8 mouse cellular contexts compared by ENCODE assay signal in the genomic region with DNA sequence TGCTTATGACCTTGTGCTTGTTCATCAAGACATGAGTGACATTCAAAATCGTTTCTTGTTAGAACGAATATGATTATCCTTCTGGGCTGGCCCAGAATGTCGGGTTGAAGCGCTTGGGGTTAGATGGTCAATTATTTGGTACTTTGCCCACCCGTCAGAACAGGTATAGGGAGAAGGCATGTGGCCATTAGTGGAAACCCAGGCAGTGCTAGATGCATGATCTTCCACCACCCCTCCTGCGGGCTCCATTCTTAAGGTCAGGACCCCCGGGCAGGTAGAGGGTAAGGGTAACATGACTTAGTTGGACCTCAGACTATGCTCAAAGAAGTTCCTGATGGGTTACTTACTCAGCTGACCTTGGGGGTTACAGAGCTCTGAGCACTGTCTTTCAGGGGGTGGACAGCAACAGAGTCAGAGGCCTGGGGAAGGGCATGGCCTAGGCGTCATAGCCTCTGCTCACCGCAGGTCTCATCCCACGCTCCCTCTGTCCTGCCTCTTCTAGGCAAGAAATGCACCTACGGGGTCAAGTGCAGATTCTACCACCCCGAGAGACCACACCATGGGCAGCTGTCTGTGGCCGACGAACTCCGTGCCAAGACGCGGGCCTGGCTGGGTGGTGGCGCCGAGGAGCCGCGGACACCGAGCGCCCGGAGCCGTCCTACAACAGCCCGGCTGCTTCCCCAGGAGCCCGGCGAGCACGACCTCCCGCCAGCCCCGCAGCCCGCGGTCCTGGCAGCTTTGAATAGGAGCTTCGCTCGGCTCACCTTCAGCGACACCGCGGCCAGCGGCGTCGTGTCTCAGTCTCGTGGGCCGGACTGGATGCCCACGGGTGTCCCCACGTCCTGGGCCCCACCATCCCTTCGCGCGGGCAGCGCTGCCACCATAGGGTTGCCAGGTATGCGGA. TPM values are rescaled to one million over a fixed set of nuclear protein-coding genes. Genes with fewer than 3 reads are reported as not detected.
DNase-seq lines count a peak whose midpoint lies in the region; ATAC-seq and TF ChIP-seq lines count a peak whose summit lies in the region.

No protein-coding gene starts in this region.

- H3K4me3 ChIP-seq in lung, embryonic 15.5 days: peak overlapping the region; percentile 33
- H3K4me3 ChIP-seq in forebrain, embryonic 15.5 days: peak overlapping the region; percentile 38
- peak overlapping the region; percentile 37 for H3K4me3 ChIP-seq in hindbrain, postnatal 0 days (ENCODE audit: low read length)
- 0 out of 2 replicates have a peak overlapping the region, but pooled peaks have one; percentile 8 for H3K4me3 ChIP-seq in liver, postnatal 0 days (ENCODE audit: low read depth, low read length)

- no peak for TF ChIP-seq CTCF in brain, embryonic 14.5 days (IDR thresholded peaks at IDR 0.05; ENCODE audit: borderline replicate concordance, extremely low read depth, insufficient read depth, insufficient read length)
- no peak for TF ChIP-seq CTCF in hindbrain, postnatal 0 days (IDR thresholded peaks at IDR 0.05; ENCODE audit: low read depth)
- TF ChIP-seq CTCF in liver, postnatal 0 days (IDR thresholded peaks at IDR 0.05; ENCODE audit: low read depth): no peak

- no peak for TF ChIP-seq EP300 in liver, postnatal 0 days (IDR thresholded peaks at IDR 0.05; ENCODE audit: low read depth)

- no peak for DNase-seq in lung, postnatal 36 days
- peak; percentile 29 for DNase-seq in brain, embryonic 14.5 days (ENCODE audit: low read depth)
- no peak for DNase-seq in hindbrain, postnatal 0 days (ENCODE audit: low spot score)
- no peak for DNase-seq in liver, postnatal 0 days
- DNase-seq in thymus, postnatal 25 days: peak; percentile 30
- no peak for DNase-seq in frontal cortex, postnatal 25 days (ENCODE audit: low spot score in 2 of 2)

- TF ChIP-seq POLR2A in brain, embryonic 14.5 days (IDR thresholded peaks at IDR 0.05; ENCODE audit: borderline replicate concordance, extremely low read depth, insufficient read depth, insufficient read length, poor library complexity, severe bottlenecking): no peak

- H3K27me3 ChIP-seq in lung, embryonic 15.5 days: peaks cover 34% of the 10 kb centered on the region
- 0 out of 2 replicates have a peak, but pooled peaks cover 5% of the 10 kb centered on the region for H3K27me3 ChIP-seq in forebrain, embryonic 15.5 days
- no peaks in the 10 kb centered on the region for H3K27me3 ChIP-seq in hindbrain, postnatal 0 days (ENCODE audit: insufficient read depth, low read length)
- peaks cover 12% of the 10 kb centered on the region for H3K27me3 ChIP-seq in liver, postnatal 0 days (ENCODE audit: insufficient read depth, low read length)

- WGBS in lung, embryonic 15.5 days: 21% methylated on average over 44 of the region's 50 CpGs
- WGBS in forebrain, embryonic 15.5 days: 16% methylated on average over 50 of the region's 50 CpGs
- WGBS in hindbrain, postnatal 0 days: 18% methylated on average over 50 of the region's 50 CpGs
- WGBS in liver, postnatal 0 days (ENCODE audit: insufficient replicate concordance): 21% methylated on average over 50 of the region's 50 CpGs

- no peaks in the 10 kb centered on the region for H3K9me3 ChIP-seq in lung, embryonic 15.5 days
- H3K9me3 ChIP-seq in forebrain, embryonic 15.5 days: no peaks in the 10 kb centered on the region
- no peaks in the 10 kb centered on the region for H3K9me3 ChIP-seq in hindbrain, postnatal 0 days (ENCODE audit: low read length)
- no peaks in the 10 kb centered on the region for H3K9me3 ChIP-seq in liver, postnatal 0 days (ENCODE audit: low read length)

- no peak overlapping the region for H3K27ac ChIP-seq in lung, embryonic 15.5 days
- H3K27ac ChIP-seq in forebrain, embryonic 15.5 days (replicated peaks): no peak overlapping the region
- no peak overlapping the region for H3K27ac ChIP-seq in hindbrain, postnatal 0 days
- H3K27ac ChIP-seq in liver, postnatal 0 days (ENCODE audit: low read depth): no peak overlapping the region

- 0 out of 2 replicates have a peak, but pooled peaks have one; percentile 40 for ATAC-seq in lung, embryonic 15.5 days (ENCODE audit: borderline replicate concordance, extremely low read depth, low FRiP score, low TSS enrichment)
- 0 out of 2 replicates have a peak, but pooled peaks have one; percentile 14 for ATAC-seq in forebrain, embryonic 15.5 days (replicated peaks)
- ATAC-seq in hindbrain, postnatal 0 days: no peak; the same call in 1 of the 2 replicates
- no peak for ATAC-seq in liver, postnatal 0 days

- H3K36me3 ChIP-seq in lung, embryonic 15.5 days: no peaks in the 10 kb centered on the region
- H3K36me3 ChIP-seq in forebrain, embryonic 15.5 days: no peaks in the 10 kb centered on the region
- H3K36me3 ChIP-seq in hindbrain, postnatal 0 days (ENCODE audit: insufficient read depth, low read length): no peaks in the 10 kb centered on the region
- no peaks in the 10 kb centered on the region for H3K36me3 ChIP-seq in liver, postnatal 0 days (replicated peaks; ENCODE audit: insufficient read depth, low read length)

- H3K9ac ChIP-seq in lung, embryonic 15.5 days: 0 out of 2 replicates have a peak overlapping the region, but pooled peaks have one; percentile 3
- peak overlapping the region; percentile 45 for H3K9ac ChIP-seq in forebrain, embryonic 15.5 days (replicated peaks)
- H3K9ac ChIP-seq in hindbrain, postnatal 0 days (replicated peaks; ENCODE audit: low read length): peak overlapping the region; percentile 31
- H3K9ac ChIP-seq in liver, postnatal 0 days (replicated peaks): no peak overlapping the region; the same call in 1 of the 2 replicates

- peak overlapping the region; percentile 63 for H3K4me2 ChIP-seq in lung, embryonic 15.5 days
- H3K4me2 ChIP-seq in forebrain, embryonic 15.5 days (replicated peaks): peak overlapping the region; percentile 67
- H3K4me2 ChIP-seq in hindbrain, postnatal 0 days (ENCODE audit: low read depth, low read length): peak overlapping the region; percentile 61
- H3K4me2 ChIP-seq in liver, postnatal 0 days (ENCODE audit: low read depth, low read length): peak overlapping the region; percentile 48

- H3K4me1 ChIP-seq in lung, embryonic 15.5 days: peaks cover 12% of the 10 kb centered on the region; the same call in 1 of the 2 replicates
- peaks cover 15% of the 10 kb centered on the region for H3K4me1 ChIP-seq in forebrain, embryonic 15.5 days
- H3K4me1 ChIP-seq in hindbrain, postnatal 0 days (ENCODE audit: insufficient read depth, low read length): no peaks in the 10 kb centered on the region
- H3K4me1 ChIP-seq in liver, postnatal 0 days (ENCODE audit: insufficient read depth): no peaks in the 10 kb centered on the region

RNA-seq across cellular contexts. Expression of gene Zc3h12d, which starts 34.7 kb away (rescaled TPM):
- polyA plus RNA-seq in lung, embryonic 15.5 days (2015; fragmentation: Nextera tagmentation; extraction: Ambion mirVana): 0.14 and 0.23 TPM in 2 replicates
- 0.11 and 0.15 TPM in 2 replicates for polyA plus RNA-seq in brain, embryonic 14.5 days (2012; rRNA removed)
- polyA plus RNA-seq in forebrain, embryonic 15.5 days (2015; fragmentation: Nextera tagmentation; extraction: Ambion mirVana): 0.04 and 0.10 TPM in 2 replicates
- 0.10 TPM in 1 of 2 replicates, not detected in the other for total RNA-seq in hindbrain, postnatal 0 days (2014; rRNA removed)
- polyA plus RNA-seq in hindbrain, postnatal 0 days (2015; fragmentation: Nextera tagmentation; extraction: Ambion mirVana): 0.23 and 0.28 TPM in 2 replicates
- 0.70 and 0.82 TPM in 2 replicates for polyA plus RNA-seq in liver, postnatal 0 days (2015; fragmentation: Nextera tagmentation; extraction: Ambion mirVana)

Comparison
In these comparisons a context has a peak if more than half of its experiments do, and no peak if none do; other contexts are left out.
1. ATAC-seq: peak in lung, embryonic 15.5 days (single experiment) and forebrain, embryonic 15.5 days (single experiment); none in hindbrain, postnatal 0 days (single experiment) and liver, postnatal 0 days (single experiment).
2. DNase-seq: peak in brain, embryonic 14.5 days (single experiment) and thymus, postnatal 25 days (single experiment); none in lung, postnatal 36 days (single experiment), hindbrain, postnatal 0 days (single experiment), liver, postnatal 0 days (single experiment) and frontal cortex, postnatal 25 days (0 of 2).
3. Peak in every context shown above with its lines, with median percentiles within 50 percentile points of each other: H3K4me2 ChIP-seq and H3K4me3 ChIP-seq.